Mouse (Mus musculus) kidney, embryonic 16.5 days (tissue): ENCODE data around the gene Tcea2. TPM values are rescaled to one million over a fixed set of nuclear protein-coding genes. Genes with fewer than 3 reads are reported as not detected.

Source experiments
- ATAC-seq: fragments of 200-750 bp; cut with Nextera tagmentation; 2 replicates; pipeline ENCODE4 v1.8.0; 2017; ENCODE audit warnings: moderate TSS enrichment; ENCODE audit not compliant: low FRiP score, low TSS enrichment
- H3K27ac ChIP-seq: fragments of 300-500 bp; sonication (generic); 2 replicates; pipeline ENCODE4 v1.5.1; 2014; ENCODE audit warnings: low read length
- H3K27me3 ChIP-seq: fragments of 300-500 bp; sonication (generic); 2 replicates; pipeline ENCODE4 v1.6.1; 2014; ENCODE audit warnings: low read length, control low read depth, mixed read lengths; ENCODE audit not compliant: insufficient read depth
- H3K36me3 ChIP-seq: fragments of 300-500 bp; sonication (generic); 2 replicates; pipeline ENCODE4 v1.6.1; 2014; ENCODE audit warnings: low read length, control low read depth, mixed read lengths; ENCODE audit not compliant: insufficient read depth
- H3K4me1 ChIP-seq: fragments of 300-500 bp; sonication (generic); 2 replicates; pipeline ENCODE4 v1.6.1; 2014; ENCODE audit warnings: low read length, control low read depth, mixed read lengths; ENCODE audit not compliant: insufficient read depth
- H3K4me2 ChIP-seq: fragments of 300-500 bp; sonication (generic); replicated peaks from 2 replicates; pipeline ENCODE4 v1.6.1; 2014; ENCODE audit warnings: low read depth, low read length
- H3K4me3 ChIP-seq: fragments of 300-500 bp; sonication (generic); 2 replicates; pipeline ENCODE4 v1.5.1; 2014; ENCODE audit warnings: mild to moderate bottlenecking, low read length
- H3K9ac ChIP-seq: fragments of 300-500 bp; sonication (generic); replicated peaks from 2 replicates; pipeline ENCODE4 v1.6.1; 2014; ENCODE audit warnings: low read length
- H3K9me3 ChIP-seq: fragments of 300-500 bp; sonication (generic); 2 replicates; pipeline ENCODE4 v1.6.1; 2016; ENCODE audit warnings: low read length, control low read depth
- WGBS: fragments of 180-500 bp; shearing (Covaris S2); extraction: QIAGEN DNeasy Blood & Tissue Kit; methylation state at CpG from one replicate; pipeline ENCODE4 v1.1.7; 2014; 5-methylcytosine and 5-hydroxymethylcytosine counted together
- polyA plus RNA-seq: library from polyadenylated mRNA; unstranded; fragments of >200 nt; fragmentation: Nextera tagmentation; extraction: Ambion mirVana; gene quantifications from 2 replicates; pipeline ENCODE4 v1.2.1, GENCODE M21; 2015

The Tcea2 gene
- polyA plus RNA-seq: 29.3 and 29.9 TPM in 2 replicates

DNA sequence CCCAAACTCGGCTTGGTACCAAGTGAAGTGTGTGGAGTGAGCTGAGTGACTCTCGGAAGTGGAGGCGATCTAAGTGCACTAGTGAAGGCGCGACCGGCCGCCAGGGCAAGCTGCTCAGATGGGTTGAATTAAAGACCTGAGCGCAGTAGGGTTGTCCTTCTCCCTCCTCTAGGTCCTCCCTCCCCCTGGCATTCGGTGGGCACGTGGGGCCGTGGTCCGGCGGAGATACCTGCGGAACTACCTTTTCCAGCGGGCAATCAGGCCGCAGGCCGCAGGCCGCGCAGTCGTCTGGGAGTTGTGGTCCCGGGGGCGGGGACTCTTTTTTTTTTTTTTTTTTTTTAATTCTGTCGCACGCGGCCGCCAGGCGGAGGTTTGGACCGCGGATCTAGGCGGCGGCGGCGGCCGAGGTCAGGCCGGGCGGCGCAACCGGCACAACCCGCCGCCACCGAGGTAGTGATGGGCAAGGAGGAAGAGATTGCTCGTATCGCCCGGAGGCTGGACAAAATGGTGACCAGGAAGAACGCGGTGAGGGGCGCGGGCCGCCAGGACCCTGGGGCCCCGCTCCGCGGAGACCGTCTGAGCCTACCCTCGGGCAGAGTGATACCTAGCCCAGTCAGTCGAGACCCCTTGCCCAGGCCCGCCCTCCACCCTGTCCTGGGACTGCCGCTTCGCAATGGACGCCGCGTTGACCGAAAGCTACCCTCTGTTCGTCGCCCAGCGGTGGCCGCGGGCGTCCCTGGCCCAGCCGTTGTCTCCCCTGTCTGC lies at the start of gene Tcea2:
Gene Tcea2 (plus strand): TSS at position 360 of the 765 bp plus-strand sequence.
- peak within 1 kb of the TSS; percentile 77; the same call in 1 of the 2 replicates for H3K27ac ChIP-seq
- ATAC-seq: peak; percentile 58

DNA sequence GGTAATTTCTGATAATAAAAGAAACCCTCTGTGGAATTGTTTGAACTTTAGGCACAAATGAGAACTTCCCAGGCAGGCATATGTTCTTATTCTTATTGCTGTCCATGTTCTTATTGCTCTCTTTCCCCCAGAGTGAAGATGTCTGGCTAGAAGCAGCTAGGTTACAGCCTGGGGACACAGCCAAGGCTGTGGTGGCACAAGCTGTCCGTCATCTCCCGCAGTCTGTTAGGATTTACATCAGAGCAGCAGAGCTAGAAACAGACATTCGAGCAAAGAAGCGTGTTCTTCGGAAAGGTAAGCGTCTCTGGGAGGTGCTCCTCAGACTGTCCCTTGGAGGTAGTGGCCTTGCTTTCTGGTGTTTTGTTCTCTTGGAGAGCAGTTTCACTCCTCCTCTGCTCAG lies 47.5 kb upstream of the Tcea2 start:
- no peaks in the 10 kb centered on the region for H3K27me3 ChIP-seq
- no peaks in the 10 kb centered on the region for H3K4me1 ChIP-seq
- no peak for ATAC-seq
- H3K9me3 ChIP-seq: no peaks in the 10 kb centered on the region
- WGBS: 98% methylated on average over 6 of the region's 6 CpGs
- peaks cover 52% of the 10 kb centered on the region for H3K36me3 ChIP-seq
- no peak overlapping the region for H3K9ac ChIP-seq
- no peak overlapping the region for H3K4me2 ChIP-seq
- H3K4me3 ChIP-seq: no peak overlapping the region
- H3K27ac ChIP-seq: no peak overlapping the region

More for the DNA sequence above, at the start of gene Tcea2:
- Histone ChIP-seq H3K27me3 (no peaks in the 10 kb centered on the region), H3K4me3 (peak within 1 kb of the TSS; percentile 66), H3K9me3 (no peaks in the 10 kb centered on the region), H3K36me3 (no peaks in the 10 kb centered on the region), H3K4me1 (peaks cover 23% of the 10 kb centered on the region), H3K9ac (peak within 1 kb of the TSS; percentile 84), H3K4me2 (peak within 1 kb of the TSS; percentile 85)
- under 1% methylated on average over 65 of the region's 69 CpGs for WGBS

DNA sequence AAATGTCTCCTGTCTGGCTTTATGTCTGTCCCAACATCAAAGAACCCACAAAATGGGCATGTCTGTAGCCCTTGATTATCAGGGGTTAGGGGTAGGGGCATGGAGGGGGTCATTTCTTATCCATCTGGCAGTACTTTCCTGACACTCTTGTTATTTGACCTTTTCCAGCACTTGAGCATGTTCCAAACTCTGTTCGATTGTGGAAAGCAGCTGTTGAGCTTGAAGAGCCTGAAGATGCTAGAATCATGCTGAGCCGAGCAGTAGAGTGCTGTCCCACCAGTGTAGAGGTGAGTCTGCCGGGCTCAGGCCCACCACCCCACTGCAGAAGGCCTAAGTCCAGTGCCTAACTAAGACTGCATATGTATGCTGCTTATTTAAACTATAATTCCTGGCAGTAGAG lies 44.2 kb upstream of the Tcea2 start:
- Histone ChIP-seq H3K4me3 (no peak overlapping the region), H3K27me3 (no peaks in the 10 kb centered on the region), H3K27ac (no peak overlapping the region), H3K9me3 (no peaks in the 10 kb centered on the region), H3K9ac (no peak overlapping the region), H3K4me2 (no peak overlapping the region), H3K36me3 (peaks cover 64% of the 10 kb centered on the region), H3K4me1 (no peaks in the 10 kb centered on the region)
- 91% methylated on average over 3 of the region's 3 CpGs for WGBS
- no peak for ATAC-seq

DNA sequence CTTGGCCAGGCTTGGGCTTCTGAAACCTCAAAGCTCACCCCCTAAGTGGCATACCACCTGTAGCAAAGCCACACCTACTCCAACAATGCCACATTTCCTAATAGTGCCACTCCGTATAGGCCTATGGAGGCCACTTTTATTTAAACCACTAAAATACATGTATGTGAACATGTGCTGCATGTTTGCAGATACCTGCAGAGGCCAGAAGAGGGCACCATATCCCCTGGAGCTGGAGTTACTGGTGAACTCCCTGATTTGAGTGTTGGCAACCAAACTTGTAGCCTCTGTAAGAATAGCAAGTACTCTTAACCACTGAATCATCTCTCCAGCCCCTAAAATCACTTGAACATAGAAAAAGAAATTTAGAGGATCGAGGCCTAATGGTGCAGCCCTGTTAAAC lies 35.7 kb upstream of the Tcea2 start:
- Histone ChIP-seq H3K4me3 (no peak overlapping the region), H3K9me3 (no peaks in the 10 kb centered on the region), H3K36me3 (peaks cover 80% of the 10 kb centered on the region), H3K27ac (no peak overlapping the region), H3K4me1 (no peaks in the 10 kb centered on the region), H3K4me2 (no peak overlapping the region), H3K9ac (no peak overlapping the region), H3K27me3 (no peaks in the 10 kb centered on the region)
- no peak for ATAC-seq
- WGBS: 92% methylated on average over 2 of the region's 2 CpGs

DNA sequence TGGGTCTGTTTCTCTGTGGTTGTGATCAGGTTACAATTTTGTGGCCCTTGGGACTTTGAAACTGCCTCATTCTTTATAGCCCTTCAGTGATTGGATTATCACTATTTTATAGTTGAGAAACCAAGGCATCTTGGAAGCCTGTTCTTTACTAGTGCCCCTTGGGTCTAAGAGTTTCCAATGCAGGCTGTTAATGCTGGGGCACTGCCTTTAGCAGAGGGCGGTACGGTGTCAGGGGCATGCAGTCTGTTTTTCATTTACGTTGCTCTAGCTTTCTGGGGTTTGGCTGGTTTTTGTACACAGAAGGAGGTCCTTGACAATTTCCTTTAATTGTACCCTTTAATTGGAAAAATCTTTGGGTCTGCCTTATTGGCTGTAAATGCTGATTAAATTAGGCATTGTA lies 34.4 kb upstream of the Tcea2 start:
- Histone ChIP-seq H3K36me3 (peaks cover 85% of the 10 kb centered on the region), H3K4me3 (no peak overlapping the region), H3K9me3 (no peaks in the 10 kb centered on the region), H3K4me2 (no peak overlapping the region), H3K27me3 (no peaks in the 10 kb centered on the region), H3K9ac (no peak overlapping the region), H3K27ac (no peak overlapping the region), H3K4me1 (no peaks in the 10 kb centered on the region)
- 95% methylated on average over 3 of the region's 3 CpGs for whole genome bisulfite sequencing
- no peak for ATAC-seq

DNA sequence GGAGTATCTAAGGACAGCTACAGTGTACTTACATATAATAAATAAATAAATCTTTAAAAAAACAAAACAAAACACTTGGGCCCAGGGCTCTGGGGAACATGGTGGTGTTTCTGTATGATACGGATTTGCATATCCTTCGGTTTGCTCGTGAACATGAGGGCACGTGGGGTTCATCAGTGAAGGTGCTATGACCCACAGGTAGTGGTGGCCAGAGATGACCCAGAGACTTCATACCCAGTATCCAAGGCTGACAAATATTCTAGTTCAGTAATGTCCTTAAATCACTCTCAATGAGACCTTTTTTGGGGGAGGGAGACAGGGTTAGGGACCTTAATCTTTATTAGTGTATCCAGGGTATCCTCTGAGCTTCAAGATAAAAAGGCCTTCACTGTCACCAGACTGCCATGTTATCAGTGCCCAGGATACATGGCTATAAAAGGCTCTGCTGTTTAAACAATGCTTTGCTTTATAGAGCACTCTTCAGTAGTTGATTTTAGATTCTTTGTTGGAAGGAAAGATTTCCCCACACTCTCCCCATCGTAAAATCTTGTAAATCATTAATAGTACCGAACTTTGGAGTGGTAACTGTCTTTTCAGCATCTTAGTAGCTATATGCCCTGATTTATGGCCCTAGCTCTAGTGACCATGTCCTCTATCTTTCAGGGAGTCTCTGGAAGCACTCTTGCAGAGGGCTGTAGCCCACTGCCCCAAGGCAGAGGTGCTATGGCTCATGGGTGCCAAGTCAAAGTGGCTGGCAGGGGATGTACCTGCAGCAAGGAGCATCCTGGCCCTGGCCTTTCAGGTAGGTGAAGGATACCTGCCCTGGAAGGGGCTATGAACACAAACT lies 33.3 kb upstream of the Tcea2 start:
- 0 out of 2 replicates have a peak, but pooled peaks have one; percentile 12 for ATAC-seq
- Histone ChIP-seq H3K4me1 (no peaks in the 10 kb centered on the region), H3K27ac (no peak overlapping the region), H3K36me3 (peaks cover 80% of the 10 kb centered on the region), H3K27me3 (no peaks in the 10 kb centered on the region), H3K4me3 (no peak overlapping the region), H3K9ac (no peak overlapping the region), H3K4me2 (no peak overlapping the region), H3K9me3 (no peaks in the 10 kb centered on the region)
- 77% methylated on average over 6 of the region's 6 CpGs for WGBS

DNA sequence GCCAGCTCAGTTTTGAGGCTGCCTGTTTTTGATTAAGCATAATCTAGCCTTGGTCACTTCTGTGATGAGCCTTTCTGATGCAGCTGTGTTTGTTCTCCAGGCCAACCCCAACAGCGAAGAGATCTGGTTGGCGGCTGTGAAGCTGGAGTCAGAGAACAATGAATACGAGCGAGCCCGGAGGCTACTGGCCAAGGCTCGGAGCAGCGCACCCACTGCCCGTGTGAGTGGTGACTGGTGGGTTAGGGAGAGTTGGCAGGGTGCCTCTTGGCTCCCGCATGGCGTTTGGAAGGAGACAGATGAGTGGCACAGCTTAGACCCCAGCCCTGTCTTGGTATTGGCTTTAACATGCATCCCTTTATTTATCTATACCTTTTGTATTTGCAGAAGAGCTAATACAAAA lies 31.2 kb upstream of the Tcea2 start:
- no peaks in the 10 kb centered on the region for H3K27me3 ChIP-seq

DNA sequence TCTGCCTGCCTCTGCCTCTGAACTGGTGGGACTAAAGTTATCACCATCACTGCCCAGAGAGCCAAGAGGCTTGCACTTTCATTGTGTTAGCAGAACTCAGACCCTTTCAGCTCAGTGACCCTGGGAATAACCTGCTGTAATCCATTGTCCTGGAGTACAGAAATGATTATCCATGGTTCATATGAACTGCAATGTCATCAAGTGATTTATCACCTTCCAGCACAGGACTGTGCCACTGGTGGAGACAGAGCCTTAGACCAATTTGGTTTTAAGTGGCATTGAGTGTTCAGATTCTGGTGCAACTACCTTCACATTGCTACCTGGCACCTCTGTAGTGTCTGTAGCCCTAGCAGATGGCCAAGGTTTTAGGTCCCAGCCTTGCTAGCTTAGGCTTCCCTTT lies 27.0 kb upstream of the Tcea2 start:
- ATAC-seq: no peak
- H3K36me3 ChIP-seq: peaks cover 68% of the 10 kb centered on the region
- H3K27ac ChIP-seq: no peak overlapping the region
- H3K27me3 ChIP-seq: no peaks in the 10 kb centered on the region
- H3K4me2 ChIP-seq: no peak overlapping the region
- H3K4me3 ChIP-seq: no peak overlapping the region
- H3K9me3 ChIP-seq: no peaks in the 10 kb centered on the region
- H3K4me1 ChIP-seq: 0 out of 2 replicates have a peak, but pooled peaks cover 3% of the 10 kb centered on the region
- no peak overlapping the region for H3K9ac ChIP-seq

More for the DNA sequence above, 31.2 kb upstream of the Tcea2 start:
- Histone ChIP-seq H3K27ac (no peak overlapping the region), H3K36me3 (peaks cover 84% of the 10 kb centered on the region), H3K4me2 (no peak overlapping the region), H3K9ac (no peak overlapping the region), H3K4me3 (no peak overlapping the region), H3K4me1 (no peaks in the 10 kb centered on the region), H3K9me3 (no peaks in the 10 kb centered on the region)
- no peak for ATAC-seq
- WGBS: 96% methylated on average over 10 of the region's 10 CpGs

DNA sequence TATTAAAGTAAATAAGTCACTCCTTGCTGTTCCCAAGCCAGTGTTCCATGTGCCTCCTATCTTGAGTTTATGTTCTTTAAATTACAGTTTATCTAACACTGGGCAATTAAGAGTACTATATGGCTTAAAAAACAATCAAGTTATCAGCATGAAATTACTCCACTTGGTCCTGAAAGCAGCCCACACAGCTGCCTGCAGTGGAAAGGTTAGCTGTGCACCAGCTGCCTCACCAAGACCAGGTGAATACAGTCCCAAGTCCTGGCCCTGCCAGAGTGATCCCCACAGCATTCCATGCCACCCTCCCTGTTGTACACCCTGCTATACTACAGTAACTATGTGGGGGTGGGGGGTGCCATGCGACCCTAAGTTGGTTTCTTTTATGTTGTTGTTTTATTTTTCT lies 26.6 kb upstream of the Tcea2 start:
- Histone ChIP-seq H3K27me3 (no peaks in the 10 kb centered on the region), H3K36me3 (peaks cover 63% of the 10 kb centered on the region), H3K4me2 (no peak overlapping the region), H3K4me1 (0 out of 2 replicates have a peak, but pooled peaks cover 3% of the 10 kb centered on the region), H3K9me3 (no peaks in the 10 kb centered on the region), H3K4me3 (no peak overlapping the region), H3K27ac (no peak overlapping the region), H3K9ac (no peak overlapping the region)
- 84% methylated on average over 1 of the region's 1 CpGs for WGBS
- no peak for ATAC-seq

DNA sequence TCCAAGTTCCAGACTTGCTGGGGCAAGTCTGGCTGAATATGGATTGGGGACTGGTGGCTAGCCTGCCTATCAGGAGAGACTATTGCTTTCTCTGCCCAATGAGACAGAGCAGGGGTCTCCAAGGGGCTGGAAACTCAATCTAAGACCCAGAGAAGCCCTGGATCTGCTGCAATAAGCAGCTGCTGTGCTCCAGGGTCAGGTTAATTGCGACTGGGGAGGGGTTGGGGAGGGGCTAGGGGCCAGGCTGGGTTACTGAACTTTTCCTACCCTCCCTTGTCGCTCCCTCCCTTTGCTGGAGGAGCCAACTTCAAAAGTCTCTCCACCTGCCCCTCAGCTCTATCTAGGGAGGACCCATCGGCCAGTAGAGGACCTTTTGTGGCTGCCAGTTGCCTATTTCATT lies 23.4 kb upstream of the Tcea2 start, which contains the start of gene Gm29797:
Gene Gm29797 (plus strand): TSS at position 301 of the 400 bp plus-strand sequence.
- WGBS: 36% methylated on average over 3 of the region's 3 CpGs
- no peak for ATAC-seq
- Histone ChIP-seq H3K27me3 (no peaks in the 10 kb centered on the region), H3K9me3 (no peaks in the 10 kb centered on the region), H3K4me2 (no peak within 1 kb of the TSS), H3K4me3 (no peak within 1 kb of the TSS), H3K9ac (no peak within 1 kb of the TSS), H3K4me1 (peaks cover 12% of the 10 kb centered on the region; the same call in 1 of the 2 replicates), H3K36me3 (peaks cover 37% of the 10 kb centered on the region), H3K27ac (no peak within 1 kb of the TSS)
